Mouse (Mus musculus) olfactory bulb, adult 2 months (tissue): ENCODE results near the gene Cldn3. TPM values are rescaled to one million over a fixed set of nuclear protein-coding genes. Genes with fewer than 3 reads are reported as not detected.
"Not testable (repeated sequence)": the region's sequence is repeated elsewhere in the genome, so short reads cannot be mapped to it uniquely, and the experiment has no call there.

Experiments used
- H3K27ac ChIP-seq: fragments of 200-500 bp; 2 replicates; pipeline ENCODE4 v1.5.1; 2012; ENCODE audit warnings: low read depth, low read length; ENCODE audit not compliant: insufficient read depth
- H3K4me1 ChIP-seq: fragments of 200-500 bp; 2 replicates; pipeline ENCODE4 v1.6.1; 2012; ENCODE audit warnings: low read length; ENCODE audit not compliant: control insufficient read depth, insufficient read depth
- H3K4me3 ChIP-seq: fragments of 200-500 bp; 2 replicates; pipeline ENCODE4 v1.5.1; 2012; ENCODE audit warnings: mild to moderate bottlenecking, low read depth, low read length, moderate library complexity; ENCODE audit not compliant: insufficient read depth
- CTCF ChIP-seq: fragments of 200-500 bp; IDR thresholded peaks from 2 replicates; pipeline ENCODE4 v1.5.1; 2012; ENCODE audit warnings: low read depth, mild to moderate bottlenecking, low read length, moderate library complexity; ENCODE audit not compliant: insufficient read depth
- POLR2A ChIP-seq: fragments of 200-500 bp; IDR thresholded peaks from 2 replicates; pipeline ENCODE4 v1.6.1; 2012; ENCODE audit warnings: mild to moderate bottlenecking, low read depth, low read length, moderate library complexity; ENCODE audit not compliant: insufficient read depth
- WGBS: fragments of 180-500 bp; shearing (Covaris S2); methylation state at CpG from one replicate; pipeline ENCODE4 v1.1.7; 2018; 5-methylcytosine and 5-hydroxymethylcytosine counted together
- polyA plus RNA-seq: library from polyadenylated mRNA; stranded (reverse); fragments of >200 nt; gene quantifications from 2 replicates; pipeline ENCODE4 v1.2.4, GENCODE M21; 2012; ENCODE audit warnings: low replicate concordance; ENCODE audit not compliant: missing spikeins, insufficient read depth, insufficient read length

The Cldn3 gene
- polyA plus RNA-seq, 1 experiment: not detected

- no peak for TF ChIP-seq CTCF
- TF ChIP-seq POLR2A: no peak
- Histone ChIP-seq H3K4me1 (peaks cover 8% of the 10 kb centered on the region; the same call in 1 of the 2 replicates), H3K4me3 (no peak within 1 kb of the TSS), H3K27ac (no peak within 1 kb of the TSS)
- 26% methylated on average over 11 of the region's 11 CpGs for WGBS
Measured at GRCm38 (mm10) chr5:134946857-134947255, 39.2 kb upstream of the Cldn3 start, which contains the start of gene Cldn4. TSS of gene Cldn4 (minus strand) at chr5:134946934.

GRCm38 (mm10) chr5:134947420-134948084, 38.5 kb upstream of the Cldn3 start:
- TF ChIP-seq POLR2A: no peak
- TF ChIP-seq CTCF: no peak
- Histone ChIP-seq H3K27ac (no peak overlapping the region), H3K4me3 (no peak overlapping the region), H3K4me1 (peaks cover 8% of the 10 kb centered on the region; the same call in 1 of the 2 replicates)
- 77% methylated on average over 5 of the region's 5 CpGs for WGBS

- Histone ChIP-seq H3K4me1 (peaks cover 8% of the 10 kb centered on the region; the same call in 1 of the 2 replicates), H3K27ac (no peak overlapping the region), H3K4me3 (no peak overlapping the region)
- TF ChIP-seq POLR2A (no peak), CTCF (no peak)
- WGBS: 74% methylated on average over 4 of the region's 4 CpGs
Measured at GRCm38 (mm10) chr5:134948085-134948439, 38.0 kb upstream of the Cldn3 start.

GRCm38 (mm10) chr5:134951053-134951884, 34.7 kb upstream of the Cldn3 start:
- 49% methylated on average over 19 of the region's 19 CpGs for WGBS
- peaks cover 7% of the 10 kb centered on the region; the same call in 1 of the 2 replicates for H3K4me1 ChIP-seq
- H3K4me3 ChIP-seq: no peak overlapping the region
- no peak overlapping the region for H3K27ac ChIP-seq
- TF ChIP-seq POLR2A: no peak
- no peak for TF ChIP-seq CTCF

- no peak for TF ChIP-seq CTCF
- TF ChIP-seq POLR2A: no peak
- Histone ChIP-seq H3K4me1 (no peaks in the 10 kb centered on the region), H3K4me3 (no peak overlapping the region), H3K27ac (no peak overlapping the region)
- WGBS: 90% methylated on average over 5 of the region's 5 CpGs
Measured at GRCm38 (mm10) chr5:134955491-134955890, 30.5 kb upstream of the Cldn3 start.

- H3K4me3 ChIP-seq: no peak overlapping the region
- no peaks in the 10 kb centered on the region for H3K4me1 ChIP-seq
- no peak overlapping the region for H3K27ac ChIP-seq
- 66% methylated on average over 7 of the region's 7 CpGs for WGBS
- no peak for TF ChIP-seq CTCF
- TF ChIP-seq POLR2A: no peak
Measured at GRCm38 (mm10) chr5:134959114-134959513, 26.9 kb upstream of the Cldn3 start.

GRCm38 (mm10) chr5:134960430-134960829, 25.6 kb upstream of the Cldn3 start:
- WGBS: 73% methylated on average over 2 of the region's 2 CpGs
- H3K4me3 ChIP-seq: no peak overlapping the region
- H3K4me1 ChIP-seq: no peaks in the 10 kb centered on the region
- TF ChIP-seq POLR2A (no peak), CTCF (no peak)
- no peak overlapping the region for H3K27ac ChIP-seq

GRCm38 (mm10) chr5:134961519-134961918, 24.5 kb upstream of the Cldn3 start:
- H3K27ac ChIP-seq: no peak overlapping the region
- H3K4me1 ChIP-seq: peaks cover 6% of the 10 kb centered on the region
- TF ChIP-seq POLR2A (no peak), CTCF (no peak)
- WGBS: 99% methylated on average over 2 of the region's 2 CpGs
- H3K4me3 ChIP-seq: no peak overlapping the region

- Histone ChIP-seq H3K27ac (no peak overlapping the region), H3K4me3 (no peak overlapping the region), H3K4me1 (peaks cover 6% of the 10 kb centered on the region)
- WGBS: 41% methylated on average over 5 of the region's 5 CpGs
- TF ChIP-seq POLR2A: no peak
- TF ChIP-seq CTCF: no peak
Measured at GRCm38 (mm10) chr5:134963546-134963945, 22.5 kb upstream of the Cldn3 start.

GRCm38 (mm10) chr5:134964655-134965054, 21.4 kb upstream of the Cldn3 start:
- not testable (repeated sequence) for H3K4me3 ChIP-seq, H3K27ac ChIP-seq, H3K4me1 ChIP-seq
